Mouse (Mus musculus) large intestine, adult 2 months (tissue): ENCODE measurements around the gene Sec14l5. TPM values are rescaled to one million over a fixed set of nuclear protein-coding genes. Genes with fewer than 3 reads are reported as not detected.

Experiments
- DNase-seq: peaks from one replicate; pipeline ENCODE4 v3.0.0-alpha.2; 2012; ENCODE audit warnings: low read depth, low spot score
- WGBS: fragments of 180-500 bp; shearing (Covaris S2); methylation state at CpG from one replicate; pipeline ENCODE4 v1.1.7; 2018; 5-methylcytosine and 5-hydroxymethylcytosine counted together
- polyA plus RNA-seq: library from polyadenylated mRNA; depleted of rRNA; stranded (reverse); fragments of >200 nt; gene quantifications from 2 replicates; pipeline ENCODE4 v1.2.3, GENCODE M21; 2012; rRNA removed

The Sec14l5 gene
- 0.01 TPM in 1 of 2 replicates, not detected in the other for polyA plus RNA-seq

DNA sequence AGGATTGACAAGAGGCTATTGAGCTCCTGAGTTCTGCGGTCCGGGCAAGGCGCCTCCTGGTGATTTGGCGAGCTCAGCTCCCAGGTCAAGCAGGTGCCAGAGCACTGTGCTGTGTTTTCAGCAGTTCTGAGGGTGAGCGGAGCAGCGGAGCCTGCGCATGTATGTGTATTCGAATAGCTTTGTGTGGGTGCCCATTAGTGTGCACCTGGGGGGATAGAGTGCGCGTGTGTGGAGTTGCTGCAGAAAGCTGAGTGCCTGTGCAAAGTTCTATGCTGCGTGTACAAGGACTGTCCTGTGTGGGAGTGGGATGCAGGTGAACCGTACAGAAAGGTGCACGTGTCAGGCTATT is at the start of gene Sec14l5:
Gene Sec14l5, plus strand, starts transcription at position 73 of the 349 bp plus-strand sequence.
- no peak for DNase-seq
- 12% methylated on average over 13 of the region's 13 CpGs for WGBS

DNA sequence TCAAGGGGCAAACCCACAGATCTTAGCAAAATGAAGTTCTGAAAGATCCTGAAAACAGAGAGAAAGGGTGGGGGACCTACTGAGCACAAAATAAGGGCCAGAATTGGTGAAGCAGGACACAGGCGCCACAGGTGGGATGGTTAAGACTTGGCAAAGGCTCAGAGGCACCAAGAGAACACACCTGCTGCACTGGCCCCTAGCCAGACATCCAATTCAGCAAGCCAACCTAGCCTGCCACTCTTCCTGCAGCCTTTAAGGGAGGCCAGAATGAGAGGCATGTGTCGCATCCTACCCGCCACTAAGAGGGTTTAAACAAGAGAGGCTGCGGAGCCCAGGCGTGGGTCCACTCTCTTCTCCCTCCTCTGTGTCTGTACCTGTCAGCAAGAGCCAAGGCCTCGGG is 45.9 kb upstream of the Sec14l5 start:
- DNase-seq = no peak
- 68% methylated on average over 6 of the region's 6 CpGs for WGBS

DNA sequence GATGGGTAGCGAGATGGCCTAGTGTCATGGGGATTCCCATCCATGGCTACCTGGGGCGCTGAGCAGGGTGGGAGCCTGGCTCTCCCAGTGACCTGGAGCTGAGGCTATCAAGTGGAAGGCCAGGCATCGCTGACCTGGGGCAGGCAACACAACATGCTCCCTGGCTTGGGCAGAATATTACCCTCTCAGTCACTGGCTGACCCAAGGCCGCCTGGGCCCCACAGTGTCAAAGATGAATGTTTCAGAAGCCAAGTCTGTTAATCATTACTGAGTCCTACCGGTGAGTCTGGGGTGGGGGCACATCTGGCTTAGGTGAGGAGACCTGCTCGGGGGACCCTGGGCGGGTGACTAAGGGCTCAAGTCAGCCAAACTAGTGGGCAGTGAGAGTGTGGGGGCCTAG is 37.0 kb upstream of the Sec14l5 start:
- DNase-seq = no peak
- 61% methylated on average over 7 of the region's 7 CpGs for WGBS

DNA sequence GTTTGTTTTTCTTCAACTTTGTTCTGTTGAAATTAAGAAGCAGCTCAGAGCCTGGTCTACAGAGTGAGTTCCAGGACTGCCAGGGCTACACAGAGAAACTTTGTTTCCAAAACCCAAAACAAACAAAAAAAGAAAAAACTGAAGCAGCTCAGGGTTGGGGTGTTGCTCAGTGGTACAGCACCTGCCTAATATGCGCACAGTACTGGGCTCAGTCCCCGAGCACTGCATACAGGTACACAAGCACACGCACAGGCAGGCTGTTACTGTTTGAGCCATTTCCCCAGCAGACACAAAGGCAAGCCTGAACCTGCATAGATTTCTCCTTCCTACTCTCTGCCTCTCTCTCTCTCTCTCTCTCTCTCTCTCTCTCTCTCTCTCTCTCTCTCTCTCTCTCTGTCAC is 35.9 kb upstream of the Sec14l5 start:
- no peak for DNase-seq
- 88% methylated on average over 3 of the region's 3 CpGs for WGBS

DNA sequence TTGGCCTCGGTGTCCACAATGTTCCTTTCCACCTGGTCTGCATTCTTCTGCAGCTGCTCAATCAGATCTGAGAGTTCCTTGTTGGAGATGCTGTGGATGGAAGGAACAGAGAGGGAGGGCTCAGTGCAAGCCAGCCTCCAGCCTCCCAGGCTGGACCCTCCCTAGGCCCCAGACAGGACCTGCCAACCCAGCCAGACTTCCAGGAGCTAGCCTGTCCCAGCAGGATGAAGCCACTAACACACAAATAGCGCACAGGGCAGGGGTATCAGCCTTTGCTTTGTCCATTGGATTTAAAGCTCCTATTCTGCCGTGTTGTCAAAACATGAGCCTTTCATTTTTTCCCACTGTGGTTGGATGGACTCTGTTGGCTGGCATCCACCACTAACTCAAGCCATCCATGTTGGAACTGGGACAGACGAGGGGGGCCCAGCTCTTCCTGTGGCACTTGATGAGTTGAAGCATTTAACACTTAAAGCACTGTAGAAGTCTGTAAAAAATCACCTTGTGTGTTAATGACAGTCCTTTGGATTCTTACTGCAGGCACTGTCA is 33.8 kb upstream of the Sec14l5 start:
- no peak for DNase-seq
- 73% methylated on average over 4 of the region's 4 CpGs for WGBS

DNA sequence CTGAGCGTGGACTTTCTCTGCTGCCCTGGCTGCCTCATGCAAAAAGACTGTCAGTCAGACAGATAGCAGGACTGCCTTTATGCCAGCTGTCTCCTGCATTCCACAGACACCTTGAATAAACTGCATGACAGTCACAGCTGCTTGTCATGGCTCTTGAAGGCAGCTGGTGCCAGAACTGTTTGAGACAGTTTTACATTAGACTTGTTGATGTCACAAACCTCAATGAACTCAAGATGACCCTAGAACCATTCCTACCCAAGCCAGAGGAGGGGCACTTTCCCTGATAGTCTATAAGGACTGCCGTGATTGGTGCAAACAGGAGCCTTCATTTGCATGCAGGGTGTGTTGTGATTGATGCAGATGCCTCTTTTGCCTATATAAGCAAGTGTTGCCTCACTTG is 33.3 kb upstream of the Sec14l5 start:
- WGBS = 79% methylated on average over 2 of the region's 2 CpGs
- no peak for DNase-seq

DNA sequence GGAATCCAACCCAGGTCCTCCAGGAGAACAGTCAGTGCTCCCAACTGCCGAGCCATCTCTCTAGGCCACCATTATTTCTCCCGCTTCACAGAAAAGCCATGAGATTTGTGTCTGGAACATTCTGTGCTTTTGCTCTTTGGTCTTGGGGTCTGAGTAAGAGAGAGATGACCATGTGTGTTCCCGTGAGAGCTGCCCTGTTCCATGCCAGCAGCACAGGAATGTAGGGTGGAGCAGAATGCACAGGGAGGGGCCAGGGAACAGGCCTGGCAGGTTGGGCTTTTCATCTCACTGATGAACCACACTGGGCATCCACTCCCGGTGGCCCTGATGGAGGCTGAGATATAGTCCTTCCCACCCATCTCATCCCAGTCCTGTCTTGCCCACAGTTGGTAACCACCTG is 27.5 kb upstream of the Sec14l5 start:
- 56% methylated on average over 4 of the region's 4 CpGs for WGBS
- DNase-seq = no peak

DNA sequence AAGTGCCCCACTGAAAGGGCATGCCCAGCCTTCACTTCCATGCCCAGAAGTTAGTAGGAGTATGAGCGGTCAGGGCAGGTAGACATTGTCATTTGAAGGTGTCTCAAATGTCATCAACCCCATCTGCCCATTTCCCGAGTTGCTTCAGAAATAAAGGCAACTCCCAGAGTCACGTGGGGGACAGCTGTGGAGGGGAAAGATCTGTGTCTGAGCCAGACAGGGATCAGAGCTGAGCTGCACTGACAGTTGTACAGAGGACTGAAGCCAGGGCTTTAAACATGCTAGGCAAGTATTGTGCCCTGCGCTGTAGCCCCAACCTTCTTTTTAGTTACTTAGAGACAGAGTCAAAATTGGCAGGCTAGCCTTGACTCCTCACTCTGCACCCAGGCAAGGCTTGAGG is 27.1 kb upstream of the Sec14l5 start:
- 75% methylated on average over 4 of the region's 4 CpGs for WGBS
- no peak for DNase-seq

DNA sequence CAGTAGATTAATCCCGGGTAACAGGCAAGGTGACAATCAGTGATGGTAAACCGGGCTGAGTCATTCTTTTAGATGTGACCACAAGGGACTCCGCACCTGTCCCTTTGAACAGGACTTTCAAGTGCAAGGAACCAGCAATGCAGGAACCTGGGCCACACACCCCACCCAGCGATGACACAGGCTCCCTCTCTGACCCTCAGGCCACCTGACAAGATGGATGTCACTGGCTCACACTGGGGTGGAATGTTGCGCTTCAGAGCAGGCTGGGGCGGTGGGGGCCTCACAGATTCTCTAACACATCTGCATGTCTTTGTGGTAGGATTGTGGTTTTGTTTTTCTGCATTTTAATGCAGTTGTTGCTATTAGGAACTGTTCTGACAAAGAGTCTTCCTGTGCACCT is 23.4 kb upstream of the Sec14l5 start:
- 59% methylated on average over 6 of the region's 6 CpGs for WGBS
- no peak for DNase-seq

DNA sequence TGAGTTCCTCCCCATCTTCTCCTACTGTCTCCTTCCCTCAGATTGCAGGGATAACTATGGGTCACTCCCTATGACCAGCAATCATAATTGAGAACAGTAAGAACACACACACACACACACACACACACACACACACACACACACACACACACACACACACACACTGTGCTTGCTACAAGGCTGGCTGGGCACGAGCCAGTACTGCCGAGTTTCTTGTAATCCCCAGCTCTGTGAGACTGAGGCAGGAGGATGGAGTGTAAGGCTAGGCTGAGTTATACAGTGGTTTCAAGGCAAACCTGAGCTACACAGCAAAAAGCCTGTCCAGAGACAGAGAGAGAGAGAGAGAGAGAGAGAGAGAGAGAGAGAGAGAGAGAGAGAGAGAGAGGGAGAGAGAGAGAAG is 16.7 kb upstream of the Sec14l5 start:
- WGBS = 59% methylated on average over 2 of the region's 2 CpGs
- no peak for DNase-seq

DNA sequence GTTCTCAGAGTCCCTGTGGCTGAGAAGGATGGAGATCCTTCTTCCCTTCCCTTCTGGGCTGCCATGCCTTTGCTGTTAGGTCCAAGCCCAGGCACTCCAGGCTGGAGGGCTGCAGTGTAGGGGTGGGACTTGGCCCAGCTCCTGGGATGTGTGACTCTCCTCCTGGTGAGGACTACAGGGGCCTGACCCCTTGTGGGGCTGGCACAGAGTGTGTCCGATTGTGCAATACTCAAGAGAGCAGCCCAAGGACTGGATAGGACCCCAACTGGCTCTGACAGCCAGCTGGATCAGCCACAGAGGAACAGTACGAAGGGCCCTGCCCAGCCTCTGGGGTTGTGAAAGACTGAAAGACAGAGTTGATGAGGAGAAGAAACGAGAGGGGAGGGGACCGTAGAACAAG is 16.1 kb upstream of the Sec14l5 start:
- WGBS = 64% methylated on average over 4 of the region's 4 CpGs
- no peak for DNase-seq

DNA sequence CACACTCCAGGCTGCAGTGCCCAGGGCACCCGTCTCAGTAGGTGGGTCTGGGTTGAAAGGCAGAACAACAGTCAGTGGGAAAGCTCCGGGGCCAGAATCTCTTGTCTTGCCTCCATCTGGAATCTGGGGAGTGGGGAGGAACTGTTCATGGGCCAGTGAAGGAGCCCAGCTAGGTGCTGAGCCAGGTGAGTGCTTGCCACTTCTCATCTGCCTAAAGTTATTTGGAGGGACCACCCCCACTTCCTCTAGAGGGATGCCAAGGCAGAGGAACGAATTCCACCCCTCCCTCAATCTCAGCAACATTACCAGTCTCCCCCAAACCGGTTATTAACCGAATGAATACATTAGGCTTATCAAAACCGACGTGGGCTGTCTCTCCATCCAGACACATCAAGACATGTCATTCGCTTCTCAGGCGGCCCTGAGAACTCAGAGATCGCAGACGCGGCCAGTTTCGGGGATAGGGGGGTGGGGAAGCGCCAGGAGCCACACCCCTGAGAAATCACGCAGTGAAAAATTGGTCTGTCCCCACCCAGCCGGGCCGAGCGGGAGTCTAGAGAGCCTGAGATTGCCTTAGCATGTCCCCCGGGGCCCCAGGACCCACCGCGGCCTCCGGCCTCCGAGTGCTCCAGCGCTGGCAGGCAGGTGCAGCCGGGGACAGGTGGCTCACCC is 15.5 kb upstream of the Sec14l5 start:
- 5% methylated on average over 25 of the region's 25 CpGs for WGBS

DNA sequence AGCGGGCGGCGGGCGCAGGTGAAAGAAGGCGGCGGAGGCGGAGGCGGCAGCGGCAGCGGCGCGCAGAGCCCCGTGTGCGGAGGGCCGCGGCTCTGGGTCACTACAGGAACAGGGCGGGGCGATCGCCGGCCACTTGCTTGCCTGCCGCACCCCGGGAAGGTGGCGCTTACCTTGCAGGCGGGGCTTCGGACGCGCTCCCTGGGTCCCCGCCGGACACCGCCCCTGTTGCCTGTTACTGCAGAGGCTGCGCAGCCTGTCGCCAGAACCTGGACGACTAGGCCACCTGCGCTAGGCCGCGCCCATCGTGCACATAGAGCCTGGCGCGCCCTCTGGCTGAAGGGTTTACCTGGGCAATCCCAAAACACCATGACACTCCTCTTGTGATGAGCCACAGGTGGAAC is 14.5 kb upstream of the Sec14l5 start, which contains the start of gene Ppl:
Gene Ppl, minus strand, starts transcription at position 21 of the 401 bp plus-strand sequence.
- peak; percentile 75 for DNase-seq
- WGBS = under 1% methylated on average over 38 of the region's 39 CpGs

More for the DNA sequence above, 15.5 kb upstream of the Sec14l5 start:
- no peak for DNase-seq

DNA sequence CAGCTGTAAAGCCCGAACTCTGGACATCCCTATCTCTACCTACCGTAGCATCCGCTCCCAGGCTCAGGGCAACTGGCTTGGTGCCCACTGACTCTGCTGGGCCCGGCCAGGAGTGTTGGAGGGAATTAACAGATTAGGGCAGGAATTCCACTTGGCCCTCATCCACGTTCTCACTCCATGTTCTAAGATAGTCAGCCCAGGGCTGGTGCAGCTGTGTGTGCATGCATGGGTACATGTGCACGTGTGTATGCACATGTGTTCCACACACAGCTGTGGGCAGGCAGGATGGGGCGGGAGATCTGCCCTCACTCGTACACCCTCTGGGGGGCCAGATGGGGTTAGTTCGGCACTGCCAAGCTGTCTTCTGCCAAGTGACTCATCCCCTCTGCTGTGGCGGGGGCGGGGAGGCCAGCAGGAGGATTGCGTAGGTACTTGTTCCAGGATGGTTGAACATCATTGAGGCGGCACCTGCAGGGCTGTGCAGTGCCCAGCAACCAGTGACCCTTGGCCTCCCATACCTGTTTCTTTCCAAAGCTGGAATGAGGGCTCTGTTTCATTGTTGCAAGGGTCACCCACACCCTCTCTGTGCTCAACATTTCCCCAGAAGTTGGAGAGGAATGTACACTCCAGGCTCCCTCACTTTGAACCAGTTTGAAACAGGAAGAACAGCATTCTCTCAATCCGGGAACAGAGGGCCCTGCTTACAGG is 12.1 kb upstream of the Sec14l5 start:
- 12% methylated on average over 14 of the region's 14 CpGs for WGBS
- no peak for DNase-seq

DNA sequence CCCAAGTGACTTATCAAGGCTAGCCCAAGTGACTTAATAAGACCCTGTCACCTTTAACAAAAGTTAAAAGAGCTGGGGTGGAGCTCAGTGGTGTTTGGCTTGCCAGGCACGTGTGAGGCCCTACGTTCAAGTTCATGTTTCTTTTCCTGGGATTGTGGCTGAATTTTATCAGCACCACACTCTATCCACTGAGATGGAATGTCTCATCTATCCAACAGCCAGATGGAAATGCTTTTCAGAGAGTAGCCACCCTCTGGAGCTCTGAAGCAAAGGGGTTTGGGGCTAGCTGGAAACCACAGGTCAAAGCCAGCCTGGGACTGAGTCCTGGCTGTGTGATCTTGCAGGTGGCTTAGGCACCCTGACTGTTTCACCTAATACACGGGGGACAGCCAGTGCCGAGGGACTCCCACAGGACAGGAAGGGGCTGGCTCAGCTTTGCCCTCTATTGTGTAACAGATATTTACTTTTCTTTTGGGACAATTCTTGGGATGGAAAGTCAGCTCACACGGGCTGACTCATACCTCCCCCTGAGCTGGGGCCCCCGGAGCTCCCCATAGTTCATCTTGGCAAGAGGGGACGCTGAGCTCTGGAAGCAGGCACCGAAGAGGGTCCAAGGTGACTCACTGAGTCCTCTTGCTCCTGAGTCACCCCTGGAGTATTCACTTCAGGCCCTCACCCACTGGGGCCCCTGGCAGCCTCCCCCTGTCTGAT is 11.2 kb upstream of the Sec14l5 start:
- DNase-seq = no peak
- 35% methylated on average over 8 of the region's 8 CpGs for WGBS

DNA sequence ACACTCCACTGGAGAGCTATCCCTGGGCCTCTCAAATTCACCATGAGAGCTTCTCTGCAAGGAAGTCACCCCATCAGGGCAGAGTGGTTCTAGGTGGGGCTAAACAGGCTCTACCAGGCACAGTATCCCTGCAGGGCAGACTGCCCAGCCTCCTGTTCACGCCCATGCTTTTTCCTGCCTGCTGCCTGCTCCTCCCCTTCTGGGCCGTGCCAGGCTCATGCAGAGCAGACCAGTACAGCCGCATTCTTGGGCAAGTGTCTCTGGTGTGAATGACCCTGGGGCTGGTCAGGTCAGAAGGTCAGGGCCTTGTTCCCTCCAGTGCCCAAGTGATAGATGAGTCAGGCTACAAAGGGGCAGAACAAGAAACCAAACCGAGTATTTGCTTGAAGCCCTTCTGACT is 10.4 kb upstream of the Sec14l5 start:
- no peak for DNase-seq

DNA sequence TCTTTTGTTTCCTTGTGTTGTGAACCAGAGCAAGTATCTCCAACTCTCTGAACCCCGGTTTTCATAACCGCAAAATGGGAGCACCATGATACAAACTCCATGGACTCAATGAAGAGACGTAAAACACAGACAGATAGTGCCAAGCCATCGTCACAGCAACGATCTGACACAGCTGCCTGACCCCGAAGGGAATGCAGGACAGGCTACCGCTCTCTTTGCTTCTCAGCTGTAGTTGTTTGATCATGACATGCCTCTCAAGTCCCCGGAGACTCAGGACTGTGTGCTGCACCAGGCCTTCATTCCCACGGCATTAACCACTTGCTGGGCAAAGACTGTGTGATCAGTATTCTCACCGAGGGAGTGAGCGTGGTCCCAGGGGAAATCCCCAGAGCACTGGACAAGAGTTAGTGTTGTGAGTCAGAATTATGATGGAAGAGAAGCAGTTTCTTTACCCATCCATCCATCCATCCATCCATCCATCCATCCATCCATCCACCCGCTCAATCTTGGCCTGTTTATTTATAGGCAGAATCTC is 9.8 kb upstream of the Sec14l5 start:
- DNase-seq = no peak
- WGBS = 73% methylated on average over 12 of the region's 12 CpGs

More for the DNA sequence above, 10.4 kb upstream of the Sec14l5 start:
- 11% methylated on average over 4 of the region's 4 CpGs for WGBS

DNA sequence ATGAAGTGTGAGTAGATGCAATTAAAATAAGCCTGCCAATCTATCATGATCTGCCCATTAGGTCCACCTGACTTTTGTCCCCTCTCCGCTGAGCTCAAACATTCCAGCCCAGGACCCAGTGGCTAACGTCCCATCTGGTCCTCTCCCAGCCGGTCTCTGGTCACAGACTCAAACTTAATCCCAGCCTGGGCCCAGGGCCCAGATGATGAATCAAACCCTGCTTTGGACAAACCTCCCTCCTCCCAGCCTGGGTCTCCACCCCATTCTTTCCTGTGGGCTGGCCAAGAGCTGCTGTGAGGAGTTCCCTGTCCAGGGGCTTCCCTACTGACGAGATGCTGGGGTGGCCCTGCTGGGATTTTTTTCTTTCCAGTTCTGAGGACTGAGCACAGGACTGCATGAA is 7.2 kb upstream of the Sec14l5 start:
- no peak for DNase-seq
- WGBS = 67% methylated on average over 4 of the region's 4 CpGs

DNA sequence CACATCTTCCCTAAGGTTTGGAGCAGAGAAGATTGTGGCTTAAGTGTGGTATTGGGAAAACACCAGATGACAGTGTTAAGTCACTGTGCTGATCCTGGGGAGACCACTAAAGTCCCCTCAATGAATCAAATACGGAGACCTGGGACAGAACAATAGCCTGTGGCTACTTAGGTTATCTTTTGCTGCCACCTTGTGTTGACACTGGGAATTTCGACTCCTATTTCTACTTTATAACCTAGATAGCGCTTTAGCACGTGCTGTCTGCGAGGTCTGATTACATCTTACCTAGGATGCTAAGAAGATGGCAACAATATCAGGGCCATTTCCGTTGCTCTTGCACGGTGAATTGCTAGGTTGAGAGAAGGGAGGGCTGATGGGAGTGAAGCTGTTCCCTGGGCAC is 1.3 kb upstream of the Sec14l5 start:
- under 1% methylated on average over 7 of the region's 7 CpGs for WGBS
- no peak for DNase-seq

DNA sequence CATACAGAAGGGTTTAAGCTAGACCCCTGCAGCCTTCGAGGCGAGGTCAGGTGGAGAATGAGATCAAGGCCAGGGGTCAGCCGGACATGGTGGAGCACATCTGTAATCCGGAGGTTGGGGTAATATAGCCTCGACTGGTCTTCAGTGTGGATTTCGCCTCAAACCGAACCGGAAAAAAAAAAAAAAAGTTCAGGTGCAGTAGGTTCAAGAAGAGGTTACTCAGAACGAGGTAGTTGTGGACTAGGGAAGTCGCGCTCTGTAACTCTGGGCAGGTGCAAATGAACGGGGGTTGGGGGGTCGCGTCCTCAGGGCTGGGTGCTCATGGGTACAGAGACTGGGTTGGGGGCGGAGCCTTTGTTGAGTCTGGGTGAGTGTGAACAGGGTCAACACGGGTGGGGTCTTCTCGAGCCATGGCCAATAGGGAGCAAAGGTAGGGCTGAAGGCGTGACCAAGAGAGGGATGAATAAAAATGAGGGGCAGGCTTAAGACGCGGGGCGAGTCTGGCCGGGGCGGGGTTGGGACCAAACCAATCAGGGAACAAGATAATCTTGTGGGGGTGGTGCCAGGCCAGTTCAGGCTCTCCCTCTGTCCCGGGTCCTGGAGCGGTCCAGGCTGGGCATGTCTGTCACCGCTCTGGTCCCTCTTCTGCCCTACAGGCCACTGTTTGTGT is 407 bp upstream of the Sec14l5 start:
- peak; percentile 64 for DNase-seq
- 2% methylated on average over 26 of the region's 26 CpGs for WGBS
